Mouse (Mus musculus) left cerebral cortex, adult 6 months (tissue): ENCODE results near the gene Asap3. TPM values are rescaled to one million over a fixed set of nuclear protein-coding genes. Genes with fewer than 3 reads are reported as not detected.

Experiments
- long read RNA-seq, 2 experiments: library from polyadenylated mRNA; unstranded; transcript quantifications; one replicate each; pipeline ENCODE4 v2.0.0; 2019 to 2020
- polyA plus RNA-seq: library from polyadenylated mRNA; unstranded; fragments of <200 nt; fragmentation: Nextera tagmentation; gene quantifications from 2 replicates; pipeline ENCODE4 v1.2.3, GENCODE M21; 2021

Gene Asap3
- 0.43 and 0.50 TPM in 2 replicates for polyA plus RNA-seq
- long read RNA-seq, experiment 1, full-length matches to known transcripts = 2 of 5 reads
- long read RNA-seq, experiment 1, partial matches to known transcripts = 3 of 5 reads
- long read RNA-seq, experiment 1, other reads (novel, unspliced or antisense) = 0 of 5 reads
- long read RNA-seq, experiment 2, partial matches to known transcripts = 1 of 3 reads
- long read RNA-seq, experiment 2, other reads (novel, unspliced or antisense) = 2 of 3 reads

GRCm38 (mm10) chr4:136206033-136206893 is at the start of gene Asap3:
TSS of gene Asap3 (plus strand) at chr4:136206365.

DNA sequence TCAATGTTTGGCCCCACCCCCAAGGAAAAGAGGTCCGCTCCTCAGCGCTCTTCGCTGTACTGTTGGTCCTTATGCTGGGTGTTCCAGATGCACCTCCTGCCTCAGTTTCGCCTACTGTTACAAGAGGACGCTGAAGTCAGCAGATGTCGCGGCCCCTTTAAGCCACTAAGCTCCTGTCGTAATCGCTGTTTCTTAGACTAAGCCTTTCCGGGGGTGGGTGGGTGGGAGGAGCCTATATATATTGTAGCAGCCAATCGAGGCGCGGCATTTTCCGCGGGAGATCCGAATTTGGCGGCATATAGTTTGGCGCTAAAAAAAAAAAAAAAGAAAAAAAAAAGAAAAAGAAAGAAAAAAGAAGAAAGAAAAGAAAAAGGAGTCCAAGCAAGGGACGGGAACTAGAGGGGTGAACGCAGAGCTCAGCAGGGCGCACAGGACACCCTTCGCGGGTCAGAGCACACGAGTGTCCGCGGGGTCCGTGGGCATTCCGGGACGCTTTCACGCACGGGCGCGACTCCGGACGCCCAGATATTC is 34.1 kb upstream of the Asap3 start, which contains the start of gene E2f2:
TSS of gene E2f2 (plus strand) at position 384 of the 531 bp plus-strand sequence.

GRCm38 (mm10) chr4:136247729-136248463 is 41.7 kb downstream of the Asap3 start, which contains the start of gene Tcea3:
TSS of gene Tcea3 (plus strand) at chr4:136247729.

DNA sequence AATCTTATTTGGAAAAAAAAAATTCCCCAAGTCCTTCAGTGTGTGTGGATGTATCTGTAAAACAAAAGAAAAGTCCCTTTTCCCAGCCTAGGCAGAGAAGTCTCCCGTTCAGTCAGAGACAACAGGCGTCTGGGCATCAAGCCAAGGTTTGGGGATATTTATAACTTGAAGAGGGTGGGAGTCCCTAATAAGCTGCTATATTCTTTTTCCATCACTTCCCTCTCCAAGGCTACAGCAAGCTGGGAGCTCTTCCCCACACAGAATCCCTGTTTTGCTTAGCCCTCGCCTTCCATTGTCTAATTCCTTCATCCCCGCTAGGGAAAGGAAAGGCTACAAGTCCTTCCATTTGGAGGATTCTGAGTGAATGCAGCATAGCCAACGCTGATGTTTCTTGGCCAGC is 78.3 kb downstream of the Asap3 start, which contains the start of gene Zfp46:
TSS of gene Zfp46 (plus strand) at position 229 of the 400 bp plus-strand sequence.

Other genes with a start within 250 kb of the Asap3 start
- gene Gale, start 242.6 kb upstream of the Asap3 start, polyA plus RNA-seq = 12.8 and 14.4 TPM in 2 replicates
- 34.5 and 75.6 TPM in 2 replicates for gene Lypla2, start 233.7 kb upstream of the Asap3 start, polyA plus RNA-seq
- 146 and 163 TPM in 2 replicates for gene Pithd1, start 219.1 kb upstream of the Asap3 start, polyA plus RNA-seq
- gene Eloa, start 184.6 kb upstream of the Asap3 start, polyA plus RNA-seq = 8.3 and 9.2 TPM in 2 replicates
- 1,300 and 1,470 TPM in 2 replicates for gene Rpl11, start 152.9 kb upstream of the Asap3 start, polyA plus RNA-seq
- gene Id3, start 62.9 kb upstream of the Asap3 start, polyA plus RNA-seq = 114 and 124 TPM in 2 replicates
- gene E2f2, start 34.0 kb upstream of the Asap3 start, polyA plus RNA-seq = 0.15 and 0.68 TPM in 2 replicates
- 0.91 and 1.6 TPM in 2 replicates for gene Tcea3, start 41.4 kb downstream of the Asap3 start, polyA plus RNA-seq
- 8.5 and 9.8 TPM in 2 replicates for gene Zfp46, start 78.3 kb downstream of the Asap3 start, polyA plus RNA-seq
- gene Hnrnpr, start 104.6 kb downstream of the Asap3 start, polyA plus RNA-seq = 73.7 and 76.1 TPM in 2 replicates
- 1.1 and 1.5 TPM in 2 replicates for gene Htr1d, start 217.2 kb downstream of the Asap3 start, polyA plus RNA-seq